Mouse (Mus musculus) heart, embryonic 14.5 days (tissue): ENCODE results near the gene 4931428F04Rik. TPM values are rescaled to one million over a fixed set of nuclear protein-coding genes. Genes with fewer than 3 reads are reported as not detected.

Source experiments
- ATAC-seq: fragments of 200-750 bp; cut with Nextera tagmentation; 2 replicates; pipeline ENCODE4 v1.8.0; 2017; ENCODE audit warnings: low read depth, moderate TSS enrichment; ENCODE audit not compliant: insufficient number of reproducible peaks, insufficient read depth, low FRiP score
- H3K27ac ChIP-seq, 2 experiments: fragments of 200-500 bp in 1 of 2; fragments of 300-500 bp in 1 of 2; sonication (generic) in 1 of 2; replicated peaks in 1 of 2; 2 replicates each; pipeline ENCODE4 v1.5.1; 2012 to 2014; ENCODE audit warnings: low read depth in 2 of 2, low read length in 2 of 2, control low read depth in 1 of 2, mild to moderate bottlenecking in 1 of 2, mixed read lengths in 1 of 2; ENCODE audit not compliant: control insufficient read depth in 1 of 2, insufficient read depth in 1 of 2
- H3K27me3 ChIP-seq: fragments of 300-500 bp; sonication (generic); 2 replicates; pipeline ENCODE4 v1.6.1; 2014; ENCODE audit warnings: mild to moderate bottlenecking, low read length, control low read depth; ENCODE audit not compliant: control insufficient read depth, insufficient read depth
- H3K36me3 ChIP-seq: fragments of 300-500 bp; sonication (generic); 2 replicates; pipeline ENCODE4 v1.6.1; 2014; ENCODE audit warnings: mild to moderate bottlenecking, control low read depth, low read length, mixed read lengths; ENCODE audit not compliant: control insufficient read depth, insufficient read depth
- H3K4me1 ChIP-seq, 2 experiments: fragments of 200-500 bp in 1 of 2; fragments of 300-500 bp in 1 of 2; sonication (generic) in 1 of 2; 2 replicates each; pipeline ENCODE4 v1.6.1; 2012 to 2014; ENCODE audit warnings: low read length in 2 of 2, control low read depth in 1 of 2, mixed read lengths in 1 of 2; ENCODE audit not compliant: control insufficient read depth in 2 of 2, insufficient read depth in 2 of 2
- H3K4me2 ChIP-seq: fragments of 300-500 bp; sonication (generic); 2 replicates; pipeline ENCODE4 v1.6.1; 2014; ENCODE audit warnings: mild to moderate bottlenecking, low read length
- H3K4me3 ChIP-seq, 2 experiments: fragments of 200-500 bp in 1 of 2; fragments of 300-500 bp in 1 of 2; sonication (generic) in 1 of 2; 2 replicates each; pipeline ENCODE4 v1.5.1; 2012 to 2014; ENCODE audit warnings: low read length in 2 of 2, mild to moderate bottlenecking in 2 of 2, control low read depth in 1 of 2, low read depth in 1 of 2, moderate library complexity in 1 of 2; ENCODE audit not compliant: control insufficient read depth in 1 of 2, insufficient read depth in 1 of 2
- H3K9ac ChIP-seq: fragments of 300-500 bp; sonication (generic); 2 replicates; pipeline ENCODE4 v1.6.1; 2014; ENCODE audit warnings: mild to moderate bottlenecking, low read length
- H3K9me3 ChIP-seq: fragments of 300-500 bp; sonication (generic); 2 replicates; pipeline ENCODE4 v1.6.1; 2016; ENCODE audit warnings: low read length, control low read depth; ENCODE audit not compliant: control insufficient read depth
- WGBS: fragments of 180-500 bp; shearing (Covaris S2); extraction: QIAGEN DNeasy Blood & Tissue Kit; methylation state at CpG from one replicate; pipeline ENCODE4 v1.1.7; 2014; 5-methylcytosine and 5-hydroxymethylcytosine counted together
- polyA plus RNA-seq: library from polyadenylated mRNA; unstranded; fragments of >200 nt; fragmentation: Nextera tagmentation; extraction: Ambion mirVana; gene quantifications from 2 replicates; pipeline ENCODE4 v1.2.1, GENCODE M21; 2014

Gene 4931428F04Rik
- polyA plus RNA-seq, 1 experiment from 2014 or later, result 4.0 TPM

DNA sequence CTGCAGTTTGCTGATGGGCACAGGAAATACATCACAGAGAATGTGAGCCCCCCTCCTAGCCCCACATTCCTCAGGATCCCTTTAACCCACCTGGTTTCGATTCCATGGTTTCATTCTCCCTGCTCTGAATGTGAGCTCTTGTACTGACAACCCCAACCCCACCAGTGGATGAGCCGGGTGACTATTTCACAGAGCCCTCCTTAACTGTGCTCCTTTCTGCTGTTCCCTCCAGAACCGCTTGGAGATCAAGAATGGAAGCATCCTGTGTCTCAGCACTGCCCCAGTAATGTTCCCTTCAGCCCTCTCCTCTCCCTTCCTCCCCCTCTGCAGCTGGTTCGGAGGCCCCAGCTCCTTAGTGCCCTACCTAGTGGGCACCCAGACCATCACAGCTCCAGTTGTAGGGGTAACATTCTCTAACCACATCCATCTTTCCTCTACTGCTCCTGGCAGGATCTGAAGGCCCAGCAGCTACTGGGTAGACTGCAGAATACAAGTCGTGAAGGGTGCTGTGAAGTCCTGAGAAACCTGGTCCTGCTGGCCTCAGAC is 16.6 kb upstream of the 4931428F04Rik start:
- H3K27me3 ChIP-seq, result no peaks in the 10 kb centered on the region
- peaks cover 69% of the 10 kb centered on the region for H3K36me3 ChIP-seq
- ATAC-seq, result no peak
- peak overlapping the region; percentile 83 for H3K4me2 ChIP-seq
- peak overlapping the region; percentile 74 for H3K9ac ChIP-seq
- H3K27ac ChIP-seq, result peak overlapping the region in 1 of 2 experiments; percentile 66; a peak in 2 of 4 replicates
- H3K9me3 ChIP-seq, result no peaks in the 10 kb centered on the region
- H3K4me3 ChIP-seq, result peak overlapping the region; percentile 38 to 46
- WGBS, result 46% methylated on average over 5 of the region's 5 CpGs
- peaks cover 23 to 31% of the 10 kb centered on the region in 2 experiments for H3K4me1 ChIP-seq

DNA sequence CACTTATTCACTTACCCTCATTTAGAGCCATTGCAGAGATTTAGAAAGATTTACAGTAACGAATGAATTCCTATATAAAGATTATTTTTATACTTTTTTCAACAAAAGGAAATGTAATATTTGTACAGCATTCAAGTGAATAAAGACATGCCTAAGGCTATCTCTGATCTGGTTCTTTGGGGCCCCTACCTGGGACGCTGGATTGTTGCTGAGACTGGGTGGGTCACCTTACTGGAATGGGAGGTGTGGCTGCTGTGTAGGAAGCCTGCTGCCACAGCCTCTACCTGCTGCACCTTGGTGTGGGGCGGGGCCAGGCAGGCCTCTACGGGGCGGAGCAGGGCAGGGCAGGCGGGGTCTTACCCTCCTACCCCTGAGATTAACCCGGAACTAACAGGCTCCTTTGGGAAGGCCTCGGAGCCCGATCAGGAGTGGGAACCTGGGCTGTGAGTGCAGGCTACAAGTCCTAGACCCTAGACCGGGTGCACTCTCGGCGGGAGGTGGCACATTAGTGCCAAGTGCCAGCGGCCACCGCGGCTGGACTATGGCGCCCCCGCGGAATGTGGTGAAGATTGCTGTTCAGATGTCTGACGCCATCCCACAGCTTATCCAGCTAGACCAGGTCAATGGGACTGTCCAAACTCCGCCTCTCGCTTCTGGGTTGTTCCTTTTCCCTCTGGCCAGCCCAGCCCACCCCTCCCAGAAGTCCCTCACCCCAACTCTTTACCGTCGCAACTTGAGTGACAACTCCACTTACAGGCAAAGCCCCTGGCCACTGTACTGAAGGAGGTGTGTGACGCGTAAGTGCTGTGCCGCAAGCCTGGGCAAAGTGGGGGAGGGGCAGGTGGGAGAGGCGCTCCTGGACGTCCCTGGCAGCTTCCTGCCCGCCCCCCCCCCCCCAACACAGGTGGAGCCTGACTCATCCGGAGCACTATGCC is 15.8 kb upstream of the 4931428F04Rik start, which contains the start of gene Elmo3:
Gene Elmo3, plus strand, starts transcription at position 391 of the 935 bp plus-strand sequence.
- H3K27ac ChIP-seq, result peak within 1 kb of the TSS; percentile 53 to 66
- peaks cover 75% of the 10 kb centered on the region for H3K36me3 ChIP-seq
- no peaks in the 10 kb centered on the region for H3K27me3 ChIP-seq
- H3K9ac ChIP-seq, result peak within 1 kb of the TSS; percentile 74
- peak within 1 kb of the TSS; percentile 83 for H3K4me2 ChIP-seq
- 5% methylated on average over 29 of the region's 30 CpGs for WGBS
- peak; percentile 41 for ATAC-seq
- peaks cover 23 to 31% of the 10 kb centered on the region in 2 experiments for H3K4me1 ChIP-seq
- H3K4me3 ChIP-seq, result peak within 1 kb of the TSS; percentile 38 to 46
- H3K9me3 ChIP-seq, result no peaks in the 10 kb centered on the region

GRCm38 (mm10) chr8:105304325-105305210 is 14.9 kb upstream of the 4931428F04Rik start:
- Histone ChIP-seq H3K4me3 (no peak overlapping the region), H3K27ac (peak overlapping the region in 1 of 2 experiments; percentile 39; a peak in 3 of 4 replicates), H3K4me2 (no peak overlapping the region), H3K9ac (peak overlapping the region; percentile 74), H3K4me1 (peaks cover 23 to 31% of the 10 kb centered on the region in 2 experiments), H3K27me3 (no peaks in the 10 kb centered on the region), H3K9me3 (no peaks in the 10 kb centered on the region), H3K36me3 (peaks cover 78% of the 10 kb centered on the region)
- 41% methylated on average over 9 of the region's 9 CpGs for WGBS
- ATAC-seq, result peak; percentile 11; the same call in 1 of the 2 replicates

DNA sequence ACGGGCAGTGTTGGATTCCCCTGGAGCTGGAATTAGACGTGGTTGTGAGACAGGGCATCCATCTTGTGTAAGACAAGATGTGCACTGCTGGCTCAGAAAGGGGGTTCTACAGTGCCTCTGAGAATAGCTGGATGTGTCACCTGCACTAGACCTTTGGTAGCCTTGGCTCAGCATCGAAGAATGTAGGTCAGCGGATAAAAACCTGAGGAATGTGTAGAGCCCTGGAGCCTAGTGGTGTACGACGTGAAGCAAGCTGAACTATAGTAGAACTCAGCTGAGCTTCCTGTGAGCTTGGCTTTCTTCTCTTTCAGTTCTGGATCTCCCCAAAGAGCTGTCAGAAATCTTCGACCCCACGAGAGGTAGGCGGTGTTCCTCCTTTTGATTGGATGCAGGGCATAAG is 14.2 kb upstream of the 4931428F04Rik start:
- Histone ChIP-seq H3K4me3 (no peak overlapping the region), H3K36me3 (peaks cover 76% of the 10 kb centered on the region), H3K27me3 (no peaks in the 10 kb centered on the region), H3K9me3 (no peaks in the 10 kb centered on the region), H3K9ac (no peak overlapping the region), H3K27ac (peak overlapping the region; percentile 30 to 39; a peak in 3 of 4 replicates), H3K4me1 (peaks cover 24 to 34% of the 10 kb centered on the region in 2 experiments), H3K4me2 (no peak overlapping the region)
- ATAC-seq, result no peak
- WGBS, result 51% methylated on average over 9 of the region's 9 CpGs

- Histone ChIP-seq H3K9ac (no peak overlapping the region), H3K9me3 (no peaks in the 10 kb centered on the region), H3K4me3 (no peak overlapping the region), H3K27ac (peak overlapping the region in 1 of 2 experiments; percentile 30; a peak in 1 of 4 replicates), H3K27me3 (no peaks in the 10 kb centered on the region), H3K36me3 (peaks cover 75% of the 10 kb centered on the region), H3K4me2 (no peak overlapping the region), H3K4me1 (peaks cover 29 to 38% of the 10 kb centered on the region in 2 experiments)
- no peak for ATAC-seq
- WGBS, result 73% methylated on average over 8 of the region's 8 CpGs
Measured at GRCm38 (mm10) chr8:105303396-105303795, 13.7 kb upstream of the 4931428F04Rik start.

DNA sequence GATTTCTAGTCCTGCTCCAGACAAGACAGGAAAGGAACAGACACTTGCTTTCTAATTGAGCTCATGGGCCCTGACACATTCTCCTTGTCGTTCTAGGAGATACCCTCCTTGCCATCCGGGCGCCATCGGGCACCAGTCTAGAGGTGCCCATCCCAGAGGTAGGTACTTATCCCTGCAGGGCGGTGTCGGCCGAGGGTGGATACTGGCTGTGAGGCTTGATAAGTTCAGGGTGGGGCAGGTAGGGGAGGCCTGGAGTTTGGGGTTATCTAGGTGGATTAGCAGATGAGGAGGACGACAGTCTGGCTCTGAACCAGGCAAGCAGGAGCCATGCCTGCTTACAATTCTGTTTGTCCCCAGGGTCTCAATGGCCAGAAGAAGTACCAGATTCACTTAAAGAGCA is 10.3 kb upstream of the 4931428F04Rik start:
- Histone ChIP-seq H3K4me1 (peaks cover 21 to 33% of the 10 kb centered on the region in 2 experiments), H3K9ac (no peak overlapping the region), H3K27me3 (no peaks in the 10 kb centered on the region), H3K36me3 (peaks cover 57% of the 10 kb centered on the region), H3K9me3 (no peaks in the 10 kb centered on the region), H3K27ac (no peak overlapping the region), H3K4me3 (no peak overlapping the region), H3K4me2 (no peak overlapping the region)
- 93% methylated on average over 8 of the region's 8 CpGs for WGBS
- no peak for ATAC-seq
